Mouse (Mus musculus): ENCODE measurements at regions not wholly inside any gene's neighbourhood (a gene's known extent, or its start where the extent isn't known, plus 50 kb on each side); places are given as distances from the start of the nearest gene placed in this dataset.

- no peak for TF ChIP-seq CTCF (IDR thresholded peaks at IDR 0.05; ENCODE audit: control insufficient read depth, insufficient read depth, low read length)
- TF ChIP-seq POLR2A (IDR thresholded peaks at IDR 0.05; ENCODE audit: borderline replicate concordance, control insufficient read depth, low read depth, low read length) = no peak
These were observed 2507.1 kb upstream of the 5930422O12Rik start for GRCm38 (mm10) chr8:30921451-30921850.

Data from bone marrow, adult 2 months (tissue).